Mouse (Mus musculus) brain, embryonic 14.5 days (tissue): Measurements from ENCODE around the gene Mylk2. TPM values are rescaled to one million over a fixed set of nuclear protein-coding genes. Genes with fewer than 3 reads are reported as not detected.

Source experiments
- DNase-seq: peaks from one replicate; pipeline ENCODE4 v3.0.0-alpha.2; 2011; ENCODE audit warnings: low read depth
- CTCF ChIP-seq: fragments of 200-500 bp; IDR thresholded peaks from 2 replicates; pipeline ENCODE4 v1.5.1; 2012; ENCODE audit warnings: inconsistent platforms, mild to moderate bottlenecking, moderate library complexity, borderline replicate concordance; ENCODE audit not compliant: insufficient read depth, insufficient read length; ENCODE audit errors: extremely low read depth
- POLR2A ChIP-seq: fragments of 200-500 bp; IDR thresholded peaks from 2 replicates; pipeline ENCODE4 v1.6.1; 2012; ENCODE audit warnings: mild to moderate bottlenecking, inconsistent platforms, borderline replicate concordance; ENCODE audit not compliant: poor library complexity, insufficient read depth, insufficient read length, severe bottlenecking; ENCODE audit errors: extremely low read depth
- polyA plus RNA-seq: library from polyadenylated mRNA; depleted of rRNA; stranded (reverse); fragments of >200 nt; gene quantifications from 2 replicates; pipeline ENCODE4 v1.2.3, GENCODE M21; 2012

Mylk2 gene
- polyA plus RNA-seq, 1 experiment = not detected

DNA sequence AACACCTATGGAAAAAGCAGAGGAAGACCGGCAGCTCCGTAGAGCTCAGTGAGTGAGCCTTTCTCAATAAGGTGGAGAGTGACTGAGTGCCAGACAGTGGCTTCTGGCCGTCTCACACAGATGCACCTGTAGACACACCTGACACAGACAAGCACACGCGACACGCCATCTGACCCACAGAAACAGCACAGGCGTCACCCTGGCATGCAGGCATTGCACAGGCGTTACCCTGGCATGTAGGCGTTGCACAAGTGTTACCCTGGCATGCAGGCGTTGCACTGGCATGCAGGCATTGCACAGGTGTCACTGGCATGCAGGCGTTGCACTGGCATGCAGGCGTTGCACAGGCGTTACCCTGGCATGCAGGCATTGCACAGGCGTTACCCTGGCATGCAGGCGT, 9.9 kb upstream of the Mylk2 start:
- TF ChIP-seq POLR2A (no peak), CTCF (no peak)
- no peak for DNase-seq

DNA sequence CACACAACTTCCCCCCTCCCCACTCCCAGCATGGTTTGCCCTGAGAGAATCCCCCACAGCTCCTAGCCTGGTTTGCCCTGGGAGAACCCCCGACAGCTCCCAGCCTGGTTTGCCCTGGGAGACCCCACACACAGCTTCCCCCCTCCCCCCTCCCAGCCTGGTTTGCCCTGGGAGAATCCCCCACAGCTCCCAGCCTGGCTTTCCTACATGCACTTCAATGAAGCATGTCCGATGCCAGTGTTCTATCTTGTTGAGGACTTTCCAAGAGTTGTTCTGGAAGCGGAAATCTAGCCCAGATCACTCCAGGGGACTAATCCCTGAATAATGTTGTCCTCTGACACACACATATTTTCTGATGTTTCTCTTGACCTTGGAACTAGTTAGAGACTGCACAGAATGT, 8.5 kb upstream of the Mylk2 start:
- DNase-seq = peak; percentile 30
- TF ChIP-seq CTCF (no peak), POLR2A (no peak)

DNA sequence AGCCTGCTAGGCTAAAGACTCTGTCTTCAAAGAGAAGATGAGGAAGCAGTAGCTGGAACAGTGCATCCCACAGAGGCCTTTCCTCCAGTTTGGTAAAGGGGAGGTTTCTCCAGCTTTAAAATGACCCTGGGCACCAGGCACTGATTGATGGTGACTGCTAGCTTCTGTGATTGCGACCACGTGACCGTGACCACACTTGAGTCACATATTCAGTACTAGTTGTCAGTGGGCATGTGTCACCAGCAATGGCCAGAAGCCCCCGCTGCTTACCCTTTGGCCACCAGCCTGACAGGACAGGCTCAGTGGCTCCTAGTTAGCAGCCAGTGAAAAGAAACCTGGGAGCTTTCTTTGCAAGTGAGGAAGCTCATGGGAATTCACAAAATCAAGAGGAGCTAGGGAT, 7.6 kb upstream of the Mylk2 start:
- no peak for TF ChIP-seq CTCF
- no peak for TF ChIP-seq POLR2A
- DNase-seq = no peak

DNA sequence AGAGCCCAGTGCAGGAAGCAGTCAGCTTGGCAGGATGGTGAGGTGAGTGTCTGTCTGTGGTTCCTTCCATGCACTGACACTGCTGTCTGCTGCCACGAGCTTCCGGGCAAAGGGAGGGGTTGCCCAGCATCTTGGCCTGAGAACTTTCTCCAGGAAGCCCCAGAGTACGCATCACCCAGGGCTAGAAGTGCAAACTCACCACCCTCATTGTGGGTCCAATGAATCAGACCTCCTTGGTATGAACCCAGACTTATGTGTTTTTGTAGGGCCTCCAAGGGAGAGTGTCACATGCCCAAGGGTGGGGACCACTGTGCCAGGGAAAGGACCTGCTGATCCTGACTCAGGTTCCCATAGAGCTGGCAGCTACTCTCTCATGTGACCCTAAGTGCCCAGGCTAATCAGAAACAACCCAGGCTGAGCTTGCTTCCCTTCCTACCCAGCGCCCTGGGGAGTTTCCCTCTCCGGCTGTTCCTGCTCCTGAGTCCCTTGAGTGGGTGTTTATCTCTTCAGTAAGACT, 7.0 kb upstream of the Mylk2 start:
- DNase-seq = no peak
- TF ChIP-seq POLR2A (no peak), CTCF (no peak)

DNA sequence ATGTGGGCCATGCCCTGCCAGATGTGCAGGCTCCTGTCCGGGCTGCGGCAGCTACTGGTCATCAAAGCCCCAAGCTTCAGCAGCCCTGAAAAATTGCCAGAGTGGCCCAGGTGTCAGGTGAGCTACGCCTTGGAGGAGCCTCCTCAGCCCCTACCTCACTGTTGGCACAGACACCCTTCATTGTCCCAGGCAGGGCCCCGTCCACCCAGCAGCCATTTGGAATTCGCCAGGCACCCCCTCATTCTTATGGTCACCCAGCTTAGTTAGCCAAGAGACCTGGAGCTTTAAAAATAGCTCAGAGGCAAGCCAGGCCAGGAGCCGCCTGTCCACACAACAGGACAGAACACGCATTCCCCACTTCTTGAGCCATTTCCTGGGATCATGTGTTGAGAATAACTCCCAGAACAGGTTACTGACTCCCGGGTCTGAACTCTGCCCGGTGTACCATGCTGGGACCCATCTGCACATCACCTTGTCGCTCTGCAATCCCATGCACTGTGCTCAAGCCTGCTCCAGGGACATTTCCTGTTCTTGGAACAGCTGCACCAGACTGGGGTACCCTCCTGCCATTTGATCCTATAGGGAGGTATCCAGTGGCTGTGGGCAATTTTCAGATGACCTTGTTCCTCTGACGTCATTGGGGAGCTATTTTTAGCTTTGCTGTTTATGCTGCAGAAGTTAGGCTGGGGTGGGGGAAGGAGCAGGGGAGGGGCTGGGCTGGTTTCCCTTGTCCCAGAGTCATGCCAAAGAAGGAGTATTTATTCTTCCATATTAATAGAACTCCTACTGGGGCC, 5.9 kb upstream of the Mylk2 start:
- no peak for DNase-seq
- TF ChIP-seq POLR2A = no peak
- TF ChIP-seq CTCF = no peak

DNA sequence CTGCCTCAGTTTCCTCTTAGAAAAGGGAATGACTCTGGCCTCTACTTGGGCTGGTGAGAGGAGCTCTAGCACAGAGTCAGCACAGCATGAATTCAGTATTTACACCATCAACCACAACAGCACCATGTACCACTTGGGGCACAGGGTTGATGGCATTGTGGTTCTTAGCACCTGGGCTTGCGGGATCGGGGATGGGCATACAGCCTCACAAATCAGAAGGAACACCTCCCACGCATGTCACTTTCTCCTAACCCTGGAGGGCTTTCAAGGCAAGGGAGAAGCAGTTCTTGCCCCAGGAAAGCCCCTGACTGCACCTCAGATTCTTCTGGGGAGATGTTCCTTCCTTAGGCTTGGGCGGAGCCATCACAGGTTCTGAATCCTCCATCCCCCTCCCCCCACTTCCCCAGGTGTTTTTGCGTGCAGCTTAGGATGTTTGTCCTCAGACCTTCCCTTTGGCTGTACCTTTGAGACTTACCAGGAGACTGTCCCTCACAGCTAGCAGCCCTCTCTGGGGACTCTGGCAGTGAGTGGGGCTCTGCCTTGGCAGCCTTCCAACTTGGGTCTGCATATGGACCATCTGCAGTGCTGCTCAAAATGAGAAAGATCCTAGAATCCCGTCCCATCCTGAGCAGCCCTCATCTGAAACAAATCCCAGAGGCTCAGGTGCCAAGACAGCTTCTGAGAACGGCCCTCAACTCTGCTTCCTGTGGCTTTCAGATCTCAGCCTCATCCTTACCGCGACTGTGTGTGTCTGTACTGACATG, 4.7 kb upstream of the Mylk2 start:
- peak; percentile 41 for DNase-seq
- TF ChIP-seq CTCF = no peak
- no peak for TF ChIP-seq POLR2A

DNA sequence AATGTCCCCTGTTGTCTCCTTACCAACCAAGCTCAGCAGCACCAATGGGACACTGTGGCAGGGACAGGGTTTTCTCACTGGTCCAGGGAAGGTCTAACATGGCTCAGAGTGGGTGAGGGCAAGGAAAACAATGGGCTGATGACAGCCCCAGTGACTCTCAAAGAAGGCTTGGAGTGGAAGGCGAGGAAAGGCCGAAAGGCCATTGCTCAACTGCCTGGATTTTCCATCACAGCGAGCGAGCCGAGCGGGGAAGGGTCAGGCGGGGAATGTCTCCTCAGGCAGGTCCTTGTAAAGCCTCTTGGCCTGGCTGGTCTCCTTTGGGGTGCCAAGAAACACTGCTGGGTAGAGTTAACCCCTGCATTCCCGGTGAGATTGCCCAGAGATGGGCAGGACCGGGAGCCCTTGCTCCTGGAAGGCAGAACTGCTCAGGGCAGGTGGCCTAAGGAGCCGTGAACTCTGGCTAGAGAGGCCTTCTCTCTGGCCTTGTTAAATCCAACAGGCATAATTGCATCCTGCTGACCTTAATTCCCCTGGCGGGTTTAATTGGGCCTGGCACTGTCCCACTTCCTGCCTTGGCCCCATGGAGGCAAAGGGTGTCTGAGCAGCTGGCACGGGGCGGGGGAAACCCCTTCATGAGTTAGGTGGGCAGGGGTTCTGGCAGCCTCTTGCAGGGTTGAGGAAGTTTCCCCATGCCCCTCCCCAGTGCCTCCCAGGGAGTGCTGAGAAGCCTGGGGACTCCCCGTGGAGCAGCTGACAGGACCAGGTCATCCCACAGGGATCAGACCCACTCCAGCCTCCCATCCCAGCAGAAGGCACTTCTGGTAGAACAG, 3.8 kb upstream of the Mylk2 start:
- DNase-seq = peak; percentile 40
- TF ChIP-seq POLR2A (no peak), CTCF (no peak)

DNA sequence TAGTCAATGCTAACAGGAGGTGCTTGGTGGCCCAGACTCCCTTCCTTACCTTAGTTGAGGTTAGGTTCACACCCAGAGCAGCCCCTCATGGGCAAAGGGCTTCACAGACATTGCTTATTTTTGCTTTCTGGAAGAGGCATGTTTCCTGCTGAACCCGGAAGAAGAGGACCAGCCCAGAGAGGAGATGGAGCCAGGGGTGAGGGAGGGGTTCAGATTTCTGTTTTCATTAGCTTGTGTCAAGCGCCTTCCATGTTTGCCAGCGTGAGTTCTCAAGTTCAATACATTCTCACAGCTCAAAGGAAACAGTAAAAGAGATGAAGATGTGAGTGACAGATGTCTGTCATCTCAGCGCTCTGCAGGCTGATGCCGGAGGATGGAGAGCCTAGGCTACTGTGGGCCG, 1.3 kb upstream of the Mylk2 start:
- no peak for TF ChIP-seq CTCF
- no peak for TF ChIP-seq POLR2A
- DNase-seq = no peak

DNA sequence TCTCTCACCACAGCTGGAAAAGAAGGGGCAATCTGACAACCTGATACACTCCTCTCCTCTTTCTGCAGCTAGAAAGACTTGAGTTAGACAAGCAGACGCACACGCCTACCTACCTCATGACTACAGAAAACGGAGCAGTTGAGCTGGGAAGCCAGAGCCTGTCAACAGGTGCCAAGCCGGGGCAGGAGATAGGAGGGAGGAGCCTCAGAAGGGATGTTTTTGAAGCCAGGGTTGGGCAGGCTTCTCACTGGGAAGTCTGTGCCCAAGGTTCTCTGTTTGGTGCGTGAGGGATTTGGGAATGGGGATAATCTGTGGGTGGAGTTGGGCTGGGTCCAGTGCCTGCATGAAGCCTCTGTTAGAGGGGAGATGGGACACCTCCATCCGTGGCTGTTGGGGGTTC, 280 bp downstream of the Mylk2 start:
- TF ChIP-seq POLR2A (no peak), CTCF (no peak)
- no peak for DNase-seq

DNA sequence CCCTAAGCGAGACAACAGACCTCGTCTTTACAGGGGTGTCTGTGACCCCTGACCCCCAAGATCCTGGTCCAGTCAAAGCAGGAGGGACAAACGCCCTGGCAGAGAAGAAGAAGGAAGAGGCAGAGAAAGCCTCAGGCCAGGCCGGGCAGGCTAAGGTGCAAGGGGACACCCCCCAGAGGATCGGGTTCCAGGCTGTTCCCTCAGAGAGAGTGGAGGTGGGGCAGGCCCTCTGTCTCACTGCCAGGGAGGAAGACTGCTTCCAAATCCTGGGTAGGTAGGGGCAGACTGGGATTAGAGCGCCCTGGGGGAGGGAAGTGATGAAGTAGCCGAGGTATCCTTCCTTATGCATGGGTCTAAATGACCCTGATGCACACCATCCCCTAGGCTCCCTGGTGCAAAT, 2.3 kb downstream of the Mylk2 start:
- TF ChIP-seq POLR2A (no peak), CTCF (no peak)
- DNase-seq = no peak

DNA sequence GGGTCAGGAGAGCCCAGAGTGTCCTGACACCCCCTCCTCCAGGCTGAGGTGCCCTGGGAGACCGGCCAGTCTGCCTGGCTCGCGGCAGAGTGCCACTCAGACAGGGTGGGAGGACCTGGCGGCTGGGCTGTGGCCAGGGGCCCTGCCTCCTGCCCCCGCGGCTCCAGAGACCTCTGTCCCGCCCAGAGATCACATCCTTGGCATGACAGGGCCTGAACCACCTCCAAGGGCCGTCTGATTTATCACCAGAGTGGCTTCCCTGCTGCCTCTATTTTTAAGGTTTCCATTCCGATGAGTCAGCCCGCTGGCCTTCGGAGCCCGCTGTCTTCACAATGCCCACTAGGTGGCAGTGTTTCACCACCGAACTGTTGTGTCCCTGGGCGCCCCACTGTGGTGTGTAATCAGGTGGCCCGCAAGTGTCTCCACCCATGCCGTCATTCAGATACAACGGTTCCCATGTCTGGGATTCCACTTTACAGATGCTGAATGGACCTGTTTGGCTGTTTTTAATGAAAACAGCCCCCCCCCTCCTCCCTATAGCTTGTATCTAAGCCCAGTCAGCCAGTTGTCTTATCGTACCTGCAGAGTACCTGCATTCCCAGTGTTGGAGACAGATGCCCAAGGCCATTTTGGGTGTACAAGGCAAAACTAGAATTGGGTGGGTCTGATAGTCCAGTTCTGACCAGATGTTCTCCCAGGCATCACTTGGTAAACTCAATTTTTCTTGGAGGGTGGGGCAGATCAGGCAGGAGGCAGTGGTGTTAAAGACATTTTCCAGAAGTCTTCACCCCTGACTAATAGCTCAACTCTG, 3.4 kb downstream of the Mylk2 start:
- TF ChIP-seq CTCF (peak; percentile 97), POLR2A (no peak)
- DNase-seq = peak; percentile 87

DNA sequence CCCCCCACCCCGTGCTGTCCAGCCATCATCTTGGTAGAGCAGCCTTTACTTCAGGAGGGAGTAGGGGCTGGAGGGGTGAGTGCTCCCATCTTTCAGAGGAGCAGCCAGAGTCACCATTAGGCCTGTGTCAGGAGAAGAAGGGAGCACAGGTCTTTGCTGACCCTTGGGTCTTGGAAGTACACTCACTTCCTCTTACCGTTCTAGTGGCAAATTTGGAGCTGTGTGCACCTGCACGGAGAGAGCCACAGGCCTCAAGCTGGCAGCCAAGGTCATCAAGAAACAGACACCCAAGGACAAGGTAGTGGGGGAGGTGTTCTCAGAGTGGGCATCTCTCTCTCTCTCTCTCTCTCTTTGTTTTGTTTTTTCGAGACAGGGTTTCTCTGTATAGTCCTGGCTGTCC, 4.3 kb downstream of the Mylk2 start:
- no peak for TF ChIP-seq POLR2A
- no peak for TF ChIP-seq CTCF
- DNase-seq = no peak
